Mouse (Mus musculus) neural tube, embryonic 11.5 days (tissue): Measurements from ENCODE around the gene Tet3. TPM values are rescaled to one million over a fixed set of nuclear protein-coding genes. Genes with fewer than 3 reads are reported as not detected.

Experiments used
- ATAC-seq: fragments of 200-750 bp; cut with Nextera tagmentation; 2 replicates; pipeline ENCODE4 v1.8.0; 2017; ENCODE audit warnings: moderate number of reproducible peaks, mild to moderate bottlenecking, moderate TSS enrichment, moderate library complexity; ENCODE audit not compliant: insufficient read depth, low FRiP score, low TSS enrichment
- DNase-seq: peaks from one replicate; pipeline ENCODE4 v3.0.0-alpha.2; 2015; ENCODE audit warnings: low spot score
- H3K27ac ChIP-seq: fragments of 300-500 bp; sonication (generic); 2 replicates; pipeline ENCODE4 v1.5.1; 2014; ENCODE audit warnings: low read depth, mild to moderate bottlenecking, low read length
- H3K27me3 ChIP-seq: fragments of 300-500 bp; sonication (generic); 2 replicates; pipeline ENCODE4 v1.6.1; 2014; ENCODE audit warnings: mild to moderate bottlenecking, low read length, mixed read lengths; ENCODE audit not compliant: control insufficient read depth, insufficient read depth
- H3K36me3 ChIP-seq: fragments of 300-500 bp; sonication (generic); 2 replicates; pipeline ENCODE4 v1.6.1; 2014; ENCODE audit warnings: mild to moderate bottlenecking, low read length, moderate library complexity, mixed read lengths; ENCODE audit not compliant: control insufficient read depth, insufficient read depth
- H3K4me1 ChIP-seq: fragments of 300-500 bp; sonication (generic); 2 replicates; pipeline ENCODE4 v1.6.1; 2014; ENCODE audit warnings: low read length, mixed read lengths; ENCODE audit not compliant: control insufficient read depth, insufficient read depth
- H3K4me2 ChIP-seq: fragments of 300-500 bp; sonication (generic); 2 replicates; pipeline ENCODE4 v1.6.1; 2014; ENCODE audit warnings: low read depth, mild to moderate bottlenecking, moderate library complexity
- H3K4me3 ChIP-seq: fragments of 300-500 bp; sonication (generic); 2 replicates; pipeline ENCODE4 v1.5.1; 2014; ENCODE audit warnings: low read depth, low read length
- H3K9ac ChIP-seq: fragments of 300-500 bp; sonication (generic); 2 replicates; pipeline ENCODE4 v1.6.1; 2014; ENCODE audit warnings: mild to moderate bottlenecking, low read length
- H3K9me3 ChIP-seq: fragments of 300-500 bp; sonication (generic); 2 replicates; pipeline ENCODE4 v1.6.1; 2016; ENCODE audit warnings: low read length; ENCODE audit not compliant: control insufficient read depth
- WGBS: fragments of 180-500 bp; shearing (Covaris S2); extraction: QIAGEN DNeasy Blood & Tissue Kit; methylation state at CpG from one replicate; pipeline ENCODE4 v1.1.7; 2014; 5-methylcytosine and 5-hydroxymethylcytosine counted together
- polyA plus RNA-seq: library from polyadenylated mRNA; unstranded; fragments of >200 nt; fragmentation: Nextera tagmentation; extraction: Ambion mirVana; gene quantifications from 2 replicates; pipeline ENCODE4 v1.2.1, GENCODE M21; 2014

Tet3 gene
- polyA plus RNA-seq, 1 experiment from 2014 or later = 47.3 TPM

- no peak for ATAC-seq
- 63% methylated on average over 10 of the region's 10 CpGs for WGBS
- H3K9me3 ChIP-seq = no peaks in the 10 kb centered on the region
These were observed 23.7 kb upstream of the Tet3 start for GRCm38 (mm10) chr6:83482418-83483085.

DNA sequence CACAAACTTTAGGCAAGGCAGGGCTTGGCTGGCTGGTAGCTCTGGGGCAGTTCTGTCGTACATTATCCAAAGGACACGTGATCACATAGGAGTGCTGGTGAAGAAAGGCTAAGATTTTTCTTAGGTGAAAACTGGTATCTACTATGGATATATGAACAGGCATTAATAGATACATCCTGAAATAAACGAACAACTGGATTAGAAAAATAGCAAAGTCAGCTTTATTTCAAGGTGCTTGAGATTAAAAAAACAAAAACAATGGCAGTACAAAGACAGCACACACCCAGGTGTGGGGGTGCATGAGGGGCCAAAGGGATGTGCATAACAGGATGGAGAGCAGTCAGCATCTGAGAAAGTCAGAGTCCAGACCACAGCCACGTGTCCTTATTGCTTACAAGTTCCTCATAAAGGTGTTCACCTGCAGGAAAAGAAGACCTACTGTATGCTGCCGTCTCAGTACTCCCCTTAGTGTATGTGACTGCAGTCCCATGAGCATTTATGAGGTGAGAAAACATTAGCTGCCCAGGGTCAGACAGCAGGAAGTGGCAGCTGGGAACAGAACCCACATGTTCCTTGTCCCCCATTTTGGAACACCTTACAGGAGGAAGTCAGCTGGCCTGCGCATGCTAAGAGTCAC lies 21.3 kb upstream of the Tet3 start:
- ATAC-seq = no peak
- no peak overlapping the region for H3K9ac ChIP-seq
- WGBS = 89% methylated on average over 6 of the region's 6 CpGs
- no peak overlapping the region for H3K4me2 ChIP-seq
- H3K27ac ChIP-seq = no peak overlapping the region
- no peaks in the 10 kb centered on the region for H3K27me3 ChIP-seq
- H3K36me3 ChIP-seq = peaks cover 4% of the 10 kb centered on the region
- no peak for DNase-seq
- no peaks in the 10 kb centered on the region for H3K9me3 ChIP-seq
- no peak overlapping the region for H3K4me3 ChIP-seq
- no peaks in the 10 kb centered on the region for H3K4me1 ChIP-seq

More at GRCm38 (mm10) chr6:83482418-83483085, 23.7 kb upstream of the Tet3 start:
- no peak overlapping the region for H3K4me2 ChIP-seq
- no peak overlapping the region for H3K27ac ChIP-seq
- no peaks in the 10 kb centered on the region for H3K4me1 ChIP-seq
- no peak overlapping the region for H3K9ac ChIP-seq
- no peak overlapping the region for H3K4me3 ChIP-seq
- no peaks in the 10 kb centered on the region for H3K27me3 ChIP-seq
- H3K36me3 ChIP-seq = peaks cover 4% of the 10 kb centered on the region
- DNase-seq = no peak

GRCm38 (mm10) chr6:83479193-83479592 lies 20.3 kb upstream of the Tet3 start:
- Histone ChIP-seq H3K27ac (no peak overlapping the region), H3K4me3 (no peak overlapping the region), H3K27me3 (no peaks in the 10 kb centered on the region), H3K36me3 (peaks cover 4% of the 10 kb centered on the region), H3K4me2 (no peak overlapping the region), H3K9me3 (no peaks in the 10 kb centered on the region), H3K9ac (no peak overlapping the region), H3K4me1 (no peaks in the 10 kb centered on the region)
- no peak for ATAC-seq
- no peak for DNase-seq
- 80% methylated on average over 2 of the region's 2 CpGs for whole genome bisulfite sequencing

DNA sequence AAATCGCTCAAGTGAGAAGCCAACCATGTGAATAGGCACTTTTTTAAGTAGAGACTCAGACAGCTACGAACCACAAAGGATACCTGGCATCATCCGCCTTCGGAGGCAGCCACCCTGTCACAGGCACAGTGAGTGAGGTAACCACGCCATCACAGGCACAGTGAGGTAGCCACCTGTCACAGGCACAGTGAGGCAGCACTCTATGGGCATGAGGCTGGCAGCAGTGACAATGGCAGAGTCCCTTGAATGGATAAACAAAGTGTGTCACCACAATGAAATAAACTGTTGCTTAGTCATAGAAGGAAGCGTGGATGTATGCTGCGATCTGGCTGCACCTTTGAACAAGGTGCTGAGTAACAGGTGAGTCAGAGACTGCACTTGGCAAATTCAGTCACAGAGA lies 19.7 kb upstream of the Tet3 start:
- H3K4me3 ChIP-seq = no peak overlapping the region
- WGBS = 98% methylated on average over 7 of the region's 7 CpGs
- no peaks in the 10 kb centered on the region for H3K9me3 ChIP-seq
- no peaks in the 10 kb centered on the region for H3K27me3 ChIP-seq
- H3K9ac ChIP-seq = no peak overlapping the region
- H3K27ac ChIP-seq = no peak overlapping the region
- no peak for ATAC-seq
- no peak overlapping the region for H3K4me2 ChIP-seq
- H3K4me1 ChIP-seq = no peaks in the 10 kb centered on the region
- H3K36me3 ChIP-seq = peaks cover 4% of the 10 kb centered on the region
- DNase-seq = no peak

DNA sequence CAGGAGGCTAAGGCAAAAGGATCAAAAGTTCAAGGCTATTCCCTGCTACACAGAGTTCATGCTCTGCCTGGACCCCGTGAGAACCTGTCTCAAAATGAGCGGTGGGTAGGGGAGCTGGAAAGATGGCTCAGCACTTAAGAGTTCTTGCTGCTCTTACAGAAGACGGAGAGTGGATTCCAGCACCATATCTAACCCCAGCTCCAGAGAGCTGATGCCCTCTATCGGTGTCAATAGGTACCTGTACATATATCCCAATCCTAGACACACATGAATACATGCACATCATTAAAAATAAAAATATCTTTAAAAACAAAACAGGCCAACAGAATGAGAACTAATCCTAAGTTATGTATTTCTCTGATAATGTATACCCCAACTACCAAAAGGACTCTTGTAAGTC lies 19.3 kb upstream of the Tet3 start:
- no peak overlapping the region for H3K4me2 ChIP-seq
- H3K4me3 ChIP-seq = no peak overlapping the region
- H3K36me3 ChIP-seq = peaks cover 4% of the 10 kb centered on the region; the same call in 1 of the 2 replicates
- no peaks in the 10 kb centered on the region for H3K27me3 ChIP-seq
- H3K9me3 ChIP-seq = no peaks in the 10 kb centered on the region
- WGBS = 75% methylated on average over 4 of the region's 4 CpGs
- H3K4me1 ChIP-seq = no peaks in the 10 kb centered on the region
- H3K9ac ChIP-seq = no peak overlapping the region
- H3K27ac ChIP-seq = no peak overlapping the region
- no peak for ATAC-seq
- DNase-seq = no peak

DNA sequence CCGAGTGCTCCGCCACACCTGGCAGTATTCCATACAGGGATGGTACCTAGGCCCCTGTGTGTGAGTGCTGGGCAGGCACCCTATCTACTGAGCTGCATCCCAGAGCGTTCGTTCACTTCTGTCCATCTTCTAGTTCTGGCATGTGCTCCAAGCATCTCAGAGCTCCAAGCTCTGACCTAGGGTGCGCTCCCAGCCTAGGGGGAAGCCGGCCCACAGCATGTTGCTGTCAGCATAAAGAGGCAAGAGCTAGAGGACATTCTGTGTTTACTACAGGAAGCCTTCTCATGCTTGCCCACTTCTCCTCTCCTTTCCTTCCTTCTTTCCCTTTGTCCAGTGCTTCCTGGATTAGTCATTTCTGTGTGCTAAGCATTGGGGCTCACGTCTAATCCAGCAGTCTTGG lies 16.5 kb upstream of the Tet3 start:
- Histone ChIP-seq H3K4me3 (no peak overlapping the region), H3K9me3 (no peaks in the 10 kb centered on the region), H3K27me3 (no peaks in the 10 kb centered on the region), H3K4me1 (no peaks in the 10 kb centered on the region), H3K36me3 (no peaks in the 10 kb centered on the region), H3K4me2 (no peak overlapping the region), H3K9ac (no peak overlapping the region), H3K27ac (no peak overlapping the region)
- no peak for DNase-seq
- 83% methylated on average over 7 of the region's 7 CpGs for WGBS
- ATAC-seq = no peak

DNA sequence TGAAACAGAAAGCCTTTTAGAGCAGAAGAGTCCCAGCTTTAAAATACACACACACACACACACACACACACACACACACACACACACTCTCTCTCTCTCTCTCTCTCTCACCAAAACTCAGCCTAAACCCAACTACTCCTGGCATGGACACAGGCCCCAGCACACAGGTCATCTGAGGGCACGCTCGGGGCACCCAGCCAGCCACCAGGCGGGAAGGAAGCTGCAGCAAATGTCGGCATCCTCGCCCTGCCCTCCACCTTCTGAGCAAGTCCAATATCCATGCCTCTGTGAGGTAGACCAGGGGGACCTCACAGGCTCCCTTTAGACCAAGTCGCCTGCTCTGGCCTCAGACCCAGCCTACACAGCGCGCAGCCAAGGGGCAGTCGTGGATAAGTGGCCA lies 14.4 kb upstream of the Tet3 start:
- no peak for DNase-seq
- Histone ChIP-seq H3K9ac (no peak overlapping the region), H3K4me2 (no peak overlapping the region), H3K36me3 (no peaks in the 10 kb centered on the region), H3K27ac (no peak overlapping the region), H3K4me3 (no peak overlapping the region), H3K27me3 (no peaks in the 10 kb centered on the region), H3K4me1 (no peaks in the 10 kb centered on the region), H3K9me3 (no peaks in the 10 kb centered on the region)
- ATAC-seq = no peak
- WGBS = 79% methylated on average over 9 of the region's 9 CpGs

DNA sequence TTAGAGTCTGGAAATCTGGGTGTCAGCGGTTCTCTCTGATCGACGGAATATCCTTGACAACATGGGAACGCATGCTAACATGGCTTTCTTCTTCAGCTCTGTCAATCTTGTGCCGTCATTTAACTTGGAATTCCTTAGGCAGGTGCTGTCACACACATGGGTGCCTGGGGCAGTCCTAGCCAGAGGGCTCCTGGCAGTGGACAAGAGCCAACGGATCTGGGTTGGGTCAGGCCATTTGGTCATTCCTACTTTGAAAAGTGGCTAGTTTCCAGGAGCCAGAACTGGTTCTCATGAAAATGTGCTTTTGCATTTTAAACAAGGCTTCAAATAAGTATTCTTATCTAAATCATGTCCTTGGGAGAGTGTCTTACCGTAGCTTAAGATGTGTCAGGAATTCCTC lies 12.9 kb upstream of the Tet3 start:
- Histone ChIP-seq H3K4me2 (no peak overlapping the region), H3K4me1 (no peaks in the 10 kb centered on the region), H3K9ac (no peak overlapping the region), H3K4me3 (no peak overlapping the region), H3K27me3 (no peaks in the 10 kb centered on the region), H3K36me3 (no peaks in the 10 kb centered on the region), H3K9me3 (no peaks in the 10 kb centered on the region), H3K27ac (no peak overlapping the region)
- no peak for ATAC-seq
- WGBS = 90% methylated on average over 7 of the region's 7 CpGs
- no peak for DNase-seq

GRCm38 (mm10) chr6:83464011-83464410 lies 5.1 kb upstream of the Tet3 start:
- Histone ChIP-seq H3K4me1 (no peaks in the 10 kb centered on the region), H3K9me3 (no peaks in the 10 kb centered on the region)
- ATAC-seq = no peak

More at GRCm38 (mm10) chr6:83464011-83464410, 5.1 kb upstream of the Tet3 start:
- Histone ChIP-seq H3K27me3 (no peaks in the 10 kb centered on the region), H3K4me2 (no peak overlapping the region), H3K36me3 (no peaks in the 10 kb centered on the region), H3K9ac (no peak overlapping the region), H3K27ac (no peak overlapping the region), H3K4me3 (no peak overlapping the region)
- no peak for DNase-seq
